Mouse (Mus musculus): ENCODE results near the gene Rap2b.
A peak's percentile ranks its signal among the peaks of the same experiment; 100 is the strongest.

Rap2b gene

GRCm38 (mm10) chr3:61361338-61361737, at the start of gene Rap2b:
Gene Rap2b, plus strand, starts transcription at chr3:61361638.
- no peak for DNase-seq (ENCODE audit: low read depth, low spot score)

GRCm38 (mm10) chr3:61315002-61315401, 46.4 kb upstream of the Rap2b start:
- no peak for DNase-seq (ENCODE audit: low read depth, low spot score)

- DNase-seq (ENCODE audit: low read depth, low spot score), result no peak
Measured at GRCm38 (mm10) chr3:61320031-61320430, 41.4 kb upstream of the Rap2b start.

- no peak for DNase-seq (ENCODE audit: low read depth, low spot score)
Measured at GRCm38 (mm10) chr3:61321632-61322031, 39.8 kb upstream of the Rap2b start.

GRCm38 (mm10) chr3:61336205-61336604, 25.2 kb upstream of the Rap2b start:
- no peak for DNase-seq (ENCODE audit: low read depth, low spot score)

- DNase-seq (ENCODE audit: low read depth, low spot score), result no peak
Measured at GRCm38 (mm10) chr3:61337230-61337629, 24.2 kb upstream of the Rap2b start.

GRCm38 (mm10) chr3:61340321-61340720, 21.1 kb upstream of the Rap2b start:
- DNase-seq (ENCODE audit: low read depth, low spot score), result no peak

GRCm38 (mm10) chr3:61344031-61344430, 17.4 kb upstream of the Rap2b start:
- no peak for DNase-seq (ENCODE audit: low read depth, low spot score)

- no peak for DNase-seq (ENCODE audit: low read depth, low spot score)
Measured at GRCm38 (mm10) chr3:61345636-61346035, 15.8 kb upstream of the Rap2b start.

GRCm38 (mm10) chr3:61348036-61348614, 13.3 kb upstream of the Rap2b start:
- DNase-seq (ENCODE audit: low read depth, low spot score), result no peak

GRCm38 (mm10) chr3:61349433-61349832, 12.0 kb upstream of the Rap2b start:
- no peak for DNase-seq (ENCODE audit: low read depth, low spot score)

- no peak for DNase-seq (ENCODE audit: low read depth, low spot score)
Measured at GRCm38 (mm10) chr3:61355464-61355863, 6.0 kb upstream of the Rap2b start.

GRCm38 (mm10) chr3:61358107-61358506, 3.3 kb upstream of the Rap2b start:
- no peak for DNase-seq (ENCODE audit: low read depth, low spot score)

- DNase-seq (ENCODE audit: low read depth, low spot score), result no peak
Measured at GRCm38 (mm10) chr3:61358756-61359293, 2.6 kb upstream of the Rap2b start.

- no peak for DNase-seq (ENCODE audit: low read depth, low spot score)
Measured at GRCm38 (mm10) chr3:61362821-61363160, 1.4 kb downstream of the Rap2b start.

GRCm38 (mm10) chr3:61363161-61363988, 1.9 kb downstream of the Rap2b start:
- peak; percentile 98 for DNase-seq (ENCODE audit: low read depth, low spot score)

GRCm38 (mm10) chr3:61363989-61364660, 2.7 kb downstream of the Rap2b start:
- peak; percentile 91 for DNase-seq (ENCODE audit: low read depth, low spot score)

GRCm38 (mm10) chr3:61364661-61364977, 3.2 kb downstream of the Rap2b start:
- no peak for DNase-seq (ENCODE audit: low read depth, low spot score)

GRCm38 (mm10) chr3:61364978-61365778, 3.7 kb downstream of the Rap2b start:
- DNase-seq (ENCODE audit: low read depth, low spot score), result no peak

- no peak for DNase-seq (ENCODE audit: low read depth, low spot score)
Measured at GRCm38 (mm10) chr3:61365779-61366373, 4.4 kb downstream of the Rap2b start, which contains the start of gene B430305J03Rik. Gene B430305J03Rik, minus strand, starts transcription at chr3:61365951.

- DNase-seq (ENCODE audit: low read depth, low spot score), result no peak
Measured at GRCm38 (mm10) chr3:61368446-61368845, 7.0 kb downstream of the Rap2b start.
